Mouse (Mus musculus): Measurements from ENCODE around the gene Chrna9.
A peak's percentile ranks its signal among the peaks of the same experiment; 100 is the strongest.

The Chrna9 gene

GRCm38 (mm10) chr5:65919326-65919725, 15.4 kb upstream of the Chrna9 start:
- DNase-seq (ENCODE audit: low spot score) = no peak

GRCm38 (mm10) chr5:65919904-65920303, 14.8 kb upstream of the Chrna9 start:
- no peak for DNase-seq (ENCODE audit: low spot score)

DNA sequence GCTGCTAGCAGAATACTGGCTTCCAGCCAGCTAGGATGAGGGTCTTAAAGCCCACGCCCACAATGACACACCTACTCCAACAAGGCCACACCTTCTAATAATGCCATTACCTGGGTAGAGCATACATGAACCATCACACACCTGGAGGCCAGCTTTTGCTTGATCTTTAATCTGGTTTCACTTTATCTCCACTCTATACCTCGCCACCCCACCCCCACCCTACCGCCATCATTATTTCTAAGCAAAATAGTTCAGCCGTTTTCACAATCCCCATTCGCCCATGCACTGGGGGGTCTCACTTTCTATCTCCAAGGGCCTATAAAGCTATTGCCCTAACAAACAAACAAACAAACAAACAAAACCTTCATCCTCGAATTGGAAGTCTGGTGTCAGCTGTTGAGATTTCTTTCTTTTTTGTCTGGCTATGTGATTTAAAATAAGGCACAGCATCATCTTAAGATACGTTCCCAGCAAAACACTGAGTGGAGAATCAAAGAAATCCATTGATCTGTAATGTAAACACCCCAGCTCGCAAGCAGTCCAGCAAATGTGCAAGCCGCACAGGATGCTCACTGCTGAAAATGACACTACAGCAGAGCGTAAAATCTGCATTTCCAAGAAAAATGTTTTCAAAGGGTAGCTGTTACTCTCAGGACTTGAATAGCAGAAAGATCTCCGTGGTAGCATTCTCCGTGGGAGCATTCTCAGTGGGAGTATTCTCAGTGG, 13.9 kb upstream of the Chrna9 start:
- no peak for DNase-seq (ENCODE audit: low spot score)

GRCm38 (mm10) chr5:65921477-65922138, 13.1 kb upstream of the Chrna9 start:
- no peak for DNase-seq (ENCODE audit: low spot score)

GRCm38 (mm10) chr5:65926666-65927065, 8.1 kb upstream of the Chrna9 start:
- no peak for DNase-seq (ENCODE audit: low spot score)

- no peak for DNase-seq (ENCODE audit: low spot score)
Measured at GRCm38 (mm10) chr5:65929162-65929561, 5.6 kb upstream of the Chrna9 start.

DNA sequence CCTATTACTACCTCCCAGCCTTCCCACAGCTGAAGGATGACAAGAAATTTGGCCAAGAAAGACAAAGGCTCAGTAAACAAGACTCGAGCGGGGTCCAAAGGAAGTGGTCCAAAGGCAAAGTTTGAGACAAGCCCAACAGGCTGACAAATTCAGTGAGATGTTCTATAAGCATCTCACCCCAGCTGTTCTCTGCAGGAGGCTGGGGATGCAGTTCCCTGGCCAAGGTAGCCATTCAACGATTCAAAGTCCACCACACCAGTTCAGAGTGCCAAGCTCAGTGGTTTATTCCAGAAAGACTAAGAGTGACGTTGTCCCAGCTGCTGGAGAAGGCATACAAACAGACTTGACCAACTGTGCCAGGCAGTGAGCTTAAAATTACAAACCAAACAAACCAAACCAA, 4.5 kb upstream of the Chrna9 start:
- DNase-seq (ENCODE audit: low spot score) = no peak

DNA sequence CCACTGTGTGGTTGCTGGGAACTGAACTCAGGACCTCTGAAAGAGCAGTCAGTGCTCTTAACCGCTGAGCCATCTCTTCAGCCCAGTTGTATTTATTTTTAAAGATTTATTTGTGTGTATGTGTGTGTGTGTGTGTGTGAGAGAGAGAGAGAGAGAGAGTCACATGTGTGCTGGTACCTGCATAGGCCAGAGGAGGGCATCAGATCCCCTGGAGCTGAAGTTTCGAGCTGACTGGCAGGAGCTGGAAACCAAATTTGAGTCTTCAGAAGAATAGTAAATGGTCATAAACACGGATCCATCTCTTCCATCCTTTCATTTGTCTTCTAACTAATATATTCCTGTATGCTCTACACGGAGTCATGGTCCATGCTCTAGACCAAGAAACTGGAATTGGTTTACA, 1.5 kb upstream of the Chrna9 start:
- DNase-seq (ENCODE audit: low spot score) = no peak

DNA sequence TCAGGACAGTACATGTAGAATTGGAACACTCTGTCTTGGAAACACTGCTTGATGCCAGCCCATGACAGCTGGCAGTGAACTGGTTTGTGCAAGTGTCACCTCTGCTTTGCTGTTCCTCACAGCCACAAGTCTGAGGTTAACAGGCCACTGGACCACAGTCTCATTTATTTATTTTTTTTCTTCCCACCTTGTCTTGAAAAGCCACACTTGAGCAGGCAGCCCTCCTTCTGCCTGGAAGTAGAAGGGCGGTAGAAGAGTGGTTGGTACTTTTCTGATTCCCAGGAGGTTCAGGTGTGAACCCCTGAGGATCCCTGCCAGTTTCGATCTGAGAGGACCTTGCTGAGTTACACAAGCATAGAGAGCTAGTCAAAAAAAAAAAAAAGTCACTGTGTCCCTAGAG, 957 bp upstream of the Chrna9 start:
- DNase-seq (ENCODE audit: low spot score) = no peak

DNA sequence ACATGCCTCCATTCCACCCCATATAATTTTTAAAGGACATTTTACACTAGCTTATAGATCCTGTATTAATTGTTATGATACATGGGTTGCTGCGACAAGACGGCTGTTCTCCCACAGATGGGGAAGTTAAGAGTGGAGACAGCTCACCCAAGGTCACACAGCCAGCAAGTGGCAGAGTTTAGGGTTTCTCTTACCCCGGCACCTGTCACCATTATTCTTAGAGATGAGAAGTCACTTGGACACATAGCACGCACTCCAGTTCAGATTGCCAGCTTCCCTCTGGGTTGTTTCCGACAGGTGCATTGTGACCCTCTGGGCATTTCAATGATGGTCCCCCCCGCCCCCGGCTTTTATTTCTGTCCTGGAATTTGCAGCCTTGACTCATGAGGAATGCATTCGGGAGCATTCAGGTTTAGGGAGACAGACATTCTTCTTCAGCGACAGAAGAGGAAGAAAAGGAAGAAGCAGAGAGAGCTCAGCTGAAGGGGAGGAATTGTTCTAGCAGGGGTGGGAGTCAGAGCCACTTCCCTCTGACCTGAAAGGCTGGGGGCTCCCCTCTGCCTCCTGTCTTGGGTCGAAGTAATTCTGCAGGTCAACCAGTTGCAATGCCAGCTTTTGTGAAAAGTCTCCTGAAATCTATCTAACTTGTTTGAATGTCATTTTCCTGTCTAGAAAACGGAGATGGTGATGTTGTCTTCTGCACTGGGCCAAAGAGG, 2.4 kb downstream of the Chrna9 start:
- no peak for DNase-seq (ENCODE audit: low spot score)

DNA sequence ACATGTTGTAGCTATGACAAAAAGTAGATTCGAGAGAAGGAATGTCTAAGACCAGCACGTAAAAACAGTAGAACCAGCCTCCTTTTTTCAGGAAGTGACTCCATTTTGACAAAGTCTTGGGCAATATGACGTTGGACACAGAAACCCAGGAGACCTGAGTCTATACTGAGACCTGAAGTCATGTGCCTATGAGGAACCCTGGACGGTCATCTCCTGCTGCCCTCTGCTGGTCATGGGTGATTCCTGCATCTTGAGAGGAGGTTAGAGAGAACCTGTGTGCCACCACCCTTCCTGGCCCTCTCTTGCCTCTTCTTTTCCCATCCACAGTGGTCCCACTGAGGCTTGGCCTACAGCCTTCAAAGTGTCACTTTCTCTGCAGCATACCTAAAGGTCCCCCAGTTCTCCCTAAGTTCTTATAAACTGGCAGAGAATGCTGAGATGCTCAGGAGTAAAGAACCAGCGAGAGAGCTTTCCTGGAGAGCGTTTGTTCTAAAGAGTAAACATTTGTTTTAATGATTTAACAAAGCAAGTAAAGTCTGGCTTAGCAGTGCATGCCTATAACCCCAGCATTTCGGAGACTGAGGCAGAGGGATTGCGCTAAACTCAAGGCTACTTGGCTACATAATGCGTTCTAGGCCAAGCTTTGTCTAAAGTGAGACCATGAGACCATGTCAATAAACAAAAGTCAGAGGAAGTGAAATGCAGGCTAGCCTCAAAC, 3.4 kb downstream of the Chrna9 start:
- peak; percentile 74 for DNase-seq (ENCODE audit: low spot score)

DNA sequence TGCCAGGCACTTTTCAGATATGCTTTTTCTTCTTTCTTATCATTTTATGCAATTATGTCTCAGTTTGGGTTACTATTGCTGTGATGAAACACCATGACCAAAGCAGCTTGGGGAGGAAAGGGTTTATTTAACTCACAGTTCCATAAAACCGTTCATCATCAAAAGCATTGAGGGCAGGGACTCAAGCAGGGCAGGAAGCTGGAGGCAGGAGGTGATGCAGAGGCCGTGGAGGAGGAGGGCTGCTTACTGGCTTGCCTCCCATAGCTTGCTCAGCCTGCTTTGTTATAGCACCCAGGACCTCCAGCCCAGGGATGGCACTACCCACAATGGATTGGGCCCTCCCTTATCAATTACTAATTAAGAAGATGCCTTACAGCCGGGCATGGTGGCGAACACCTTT, 6.4 kb downstream of the Chrna9 start:
- DNase-seq (ENCODE audit: low spot score) = no peak

DNA sequence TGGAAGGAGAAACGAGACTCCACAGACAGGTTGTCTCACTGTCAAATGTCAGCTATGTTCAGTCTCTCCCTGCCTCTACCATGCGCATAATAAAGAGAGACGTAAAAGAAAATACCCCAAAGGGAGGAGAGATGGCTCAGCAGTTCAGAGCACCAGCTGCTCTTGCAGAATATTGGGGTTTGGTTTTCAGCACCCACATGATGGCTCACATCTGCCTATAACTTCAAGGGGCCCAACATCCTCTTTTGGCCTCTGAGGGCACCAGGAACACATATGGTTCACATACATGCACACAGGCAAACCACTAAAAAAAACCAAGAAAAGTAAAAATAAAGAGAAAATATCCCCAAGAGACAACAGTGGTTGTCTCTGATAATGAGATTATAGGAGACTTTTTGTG, 15.1 kb downstream of the Chrna9 start:
- DNase-seq (ENCODE audit: low spot score) = no peak

DNA sequence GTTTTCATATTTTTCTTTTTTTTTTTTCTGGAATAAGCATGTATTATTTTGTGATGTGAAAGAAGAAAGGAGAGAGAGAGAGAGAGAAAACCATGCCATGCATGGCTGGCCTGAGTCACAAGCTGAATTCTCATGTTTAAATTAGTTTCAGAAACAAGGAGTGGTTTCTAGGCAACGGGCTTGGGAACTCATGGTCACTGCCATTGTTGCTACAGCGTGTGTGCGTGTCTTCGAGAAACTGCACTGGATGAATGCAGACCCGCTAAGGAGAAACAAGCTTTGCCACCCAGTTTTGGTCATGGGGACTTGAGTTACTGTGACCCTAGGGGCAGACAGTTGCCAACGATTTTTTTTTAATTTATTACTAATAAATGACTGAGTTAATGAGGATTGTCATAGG, 15.5 kb downstream of the Chrna9 start:
- DNase-seq (ENCODE audit: low spot score) = peak; percentile 18

GRCm38 (mm10) chr5:65950679-65951512, 16.2 kb downstream of the Chrna9 start:
- DNase-seq (ENCODE audit: low spot score) = no peak

- DNase-seq (ENCODE audit: low spot score) = no peak
Measured at GRCm38 (mm10) chr5:65951513-65951909, 16.8 kb downstream of the Chrna9 start.

DNA sequence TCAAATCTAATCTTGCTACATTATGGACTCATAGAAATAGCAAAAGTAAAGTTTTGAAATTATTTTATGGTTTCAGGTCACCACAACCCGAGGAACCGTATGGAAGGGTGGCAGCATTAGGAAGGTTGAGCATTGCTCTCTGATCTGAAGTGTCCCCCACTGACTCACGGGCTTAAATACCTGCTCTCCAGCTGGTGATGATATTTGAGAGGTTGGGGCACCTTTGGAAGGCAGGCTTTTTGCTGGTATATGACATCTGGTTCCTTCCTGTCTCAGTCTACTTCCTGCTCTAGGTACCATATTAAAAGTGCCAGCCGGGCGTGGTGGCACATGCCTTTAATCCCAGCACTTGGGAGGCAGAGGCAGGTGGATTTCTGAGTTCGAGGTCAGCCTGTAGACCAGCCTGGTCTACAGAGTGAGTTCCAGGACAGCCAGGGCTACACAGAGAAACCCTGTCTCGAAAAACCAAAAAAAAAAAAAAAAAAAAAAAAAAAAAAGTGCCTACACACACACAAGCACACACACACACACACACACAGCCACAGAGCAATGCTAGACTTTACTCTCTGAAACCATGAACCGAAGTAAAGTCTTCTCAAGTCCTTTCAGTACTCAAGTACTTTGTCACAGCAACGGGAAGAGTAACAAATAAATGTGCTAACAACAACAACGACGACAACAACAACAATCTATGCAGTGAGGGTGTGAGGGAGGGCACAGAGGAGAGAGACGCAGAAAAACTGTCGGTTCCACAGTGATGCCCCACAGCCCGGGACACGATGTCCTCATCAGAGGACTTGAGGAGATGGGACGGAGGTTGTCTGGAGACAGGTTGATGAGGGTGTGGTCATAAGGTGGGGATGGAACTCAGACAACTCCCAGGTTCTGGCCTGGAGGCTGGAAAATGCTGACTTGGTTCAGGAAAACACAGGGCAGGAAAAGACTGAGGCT, 19.7 kb downstream of the Chrna9 start:
- no peak for DNase-seq (ENCODE audit: low spot score)

- peak; percentile 78 for DNase-seq (ENCODE audit: low spot score)
Measured at GRCm38 (mm10) chr5:65955343-65956143, 20.8 kb downstream of the Chrna9 start.

GRCm38 (mm10) chr5:65956144-65957008, 21.7 kb downstream of the Chrna9 start:
- DNase-seq (ENCODE audit: low spot score) = no peak
